Mouse (Mus musculus): Measurements from ENCODE around the gene Mbd3. TPM values are rescaled to one million over a fixed set of nuclear protein-coding genes. Genes with fewer than 3 reads are reported as not detected.
"Not testable (repeated sequence)": the region's sequence is repeated elsewhere in the genome, so short reads cannot be mapped to it uniquely, and the experiment has no call there.

Gene Mbd3
- polyA plus RNA-seq, 1 experiment from 2014 or later: 122 TPM

DNA sequence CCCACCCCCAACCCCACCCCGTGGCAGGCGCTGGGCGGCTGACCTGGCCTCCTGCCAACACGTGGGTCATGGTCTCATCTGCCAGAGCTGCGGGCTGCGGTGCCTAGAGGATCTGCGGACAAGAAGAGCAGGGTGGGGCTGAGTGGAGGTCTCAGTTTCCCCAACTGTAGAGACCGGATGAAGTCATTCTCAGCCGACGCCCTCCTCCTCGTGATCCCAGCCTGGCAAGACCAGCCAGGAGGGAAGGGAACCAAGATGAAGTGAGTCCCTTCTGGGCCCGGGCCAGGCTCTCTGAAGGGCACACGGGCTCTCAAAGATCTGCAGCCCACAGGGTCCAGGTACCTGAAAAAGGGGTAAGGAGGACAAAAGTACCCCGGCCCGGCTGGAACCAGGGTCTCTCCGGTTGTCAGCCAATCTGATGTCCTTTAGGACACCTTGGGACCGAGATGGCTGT, 51.8 kb downstream of the Mbd3 start:
- Histone ChIP-seq H3K36me3 (no peaks in the 10 kb centered on the region), H3K27me3 (peaks cover 98% of the 10 kb centered on the region), H3K9ac (peak overlapping the region; percentile 61), H3K27ac (0 out of 2 replicates have a peak overlapping the region, but pooled peaks have one; percentile 31), H3K4me3 (peak overlapping the region; percentile 52), H3K4me2 (peak overlapping the region; percentile 82), H3K4me1 (replicated peaks) (peaks cover 50% of the 10 kb centered on the region), H3K9me3 (replicated peaks) (no peaks in the 10 kb centered on the region)
- no peak for ATAC-seq (replicated peaks; ENCODE audit: insufficient number of reproducible peaks, insufficient read depth, low FRiP score, low read depth)
- 12% methylated on average over 17 of the region's 17 CpGs for whole genome bisulfite sequencing

DNA sequence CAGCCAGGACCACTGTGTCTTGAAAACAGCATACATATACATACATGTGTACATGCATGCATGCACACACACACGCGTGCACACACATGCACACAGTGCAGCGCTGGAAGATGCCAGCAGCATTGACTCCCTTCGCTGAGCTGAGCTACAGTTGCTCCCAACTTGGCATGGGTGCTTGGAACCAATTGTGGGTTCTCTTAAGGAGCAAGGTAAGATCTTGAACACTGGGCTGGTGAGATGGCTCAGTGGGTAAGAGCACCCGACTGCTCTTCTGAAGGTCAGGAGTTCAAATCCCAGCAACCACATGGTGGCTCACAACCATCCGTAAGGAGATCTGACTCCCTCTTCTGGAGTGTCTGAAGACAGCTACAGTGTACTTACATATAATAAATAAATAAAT, 53.4 kb downstream of the Mbd3 start:
- not testable (repeated sequence) for H3K4me3 ChIP-seq; ATAC-seq (replicated peaks; ENCODE audit: insufficient number of reproducible peaks, insufficient read depth, low FRiP score, low read depth); H3K9me3 ChIP-seq (replicated peaks); H3K36me3 ChIP-seq; H3K27ac ChIP-seq; H3K4me2 ChIP-seq; H3K9ac ChIP-seq
- H3K4me1 ChIP-seq (replicated peaks): peaks cover 61% of the 10 kb centered on the region
- peaks cover 98% of the 10 kb centered on the region for H3K27me3 ChIP-seq
- WGBS: 79% methylated on average over 6 of the region's 6 CpGs

GRCm38 (mm10) chr10:80345122-80345521, 54.2 kb downstream of the Mbd3 start:
- H3K27me3 ChIP-seq: peaks cover 98% of the 10 kb centered on the region
- H3K9ac ChIP-seq: no peak overlapping the region
- H3K4me3 ChIP-seq: no peak overlapping the region
- WGBS: 9% methylated on average over 16 of the region's 16 CpGs
- ATAC-seq (replicated peaks; ENCODE audit: insufficient number of reproducible peaks, insufficient read depth, low FRiP score, low read depth): no peak
- no peak overlapping the region for H3K27ac ChIP-seq
- H3K4me2 ChIP-seq: peak overlapping the region; percentile 9; the same call in 1 of the 2 replicates
- H3K4me1 ChIP-seq (replicated peaks): peaks cover 64% of the 10 kb centered on the region
- H3K36me3 ChIP-seq: no peaks in the 10 kb centered on the region
- H3K9me3 ChIP-seq (replicated peaks): no peaks in the 10 kb centered on the region

- H3K4me2 ChIP-seq: no peak overlapping the region
- 25% methylated on average over 9 of the region's 9 CpGs for WGBS
- H3K36me3 ChIP-seq: no peaks in the 10 kb centered on the region
- no peak for ATAC-seq (replicated peaks; ENCODE audit: insufficient number of reproducible peaks, insufficient read depth, low FRiP score, low read depth)
- H3K4me3 ChIP-seq: no peak overlapping the region
- H3K27ac ChIP-seq: peak overlapping the region; percentile 26; the same call in 1 of the 2 replicates
- peaks cover 92% of the 10 kb centered on the region for H3K27me3 ChIP-seq
- no peaks in the 10 kb centered on the region for H3K9me3 ChIP-seq (replicated peaks)
- no peak overlapping the region for H3K9ac ChIP-seq
- peaks cover 63% of the 10 kb centered on the region for H3K4me1 ChIP-seq (replicated peaks)
Observed at GRCm38 (mm10) chr10:80344131-80344661, 55.2 kb downstream of the Mbd3 start.

DNA sequence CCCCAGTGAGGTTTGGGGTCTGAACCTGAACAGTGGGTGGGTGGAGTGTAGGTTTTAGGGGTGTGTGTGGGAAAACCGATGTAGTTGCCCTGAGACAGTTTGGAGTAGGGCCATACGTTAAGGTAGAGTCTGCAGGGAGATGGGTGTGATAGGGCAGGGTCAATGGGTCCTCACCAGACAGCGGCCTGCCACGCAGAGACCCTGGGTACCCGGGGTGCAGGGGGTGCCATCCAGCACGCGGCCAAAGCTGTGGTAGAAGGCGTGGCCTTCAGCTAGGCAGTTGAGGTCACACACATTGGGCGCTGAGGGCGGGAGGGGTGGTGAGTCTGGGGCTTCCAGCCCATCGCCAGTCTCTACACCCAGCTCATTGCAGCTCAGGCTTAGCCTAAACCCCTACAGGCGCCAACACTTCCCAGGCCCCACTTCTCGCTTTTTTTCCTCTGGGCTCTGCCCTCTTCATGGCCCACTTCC, 55.9 kb downstream of the Mbd3 start:
- Histone ChIP-seq H3K9ac (no peak overlapping the region), H3K4me1 (replicated peaks) (peaks cover 55% of the 10 kb centered on the region)
- WGBS: 39% methylated on average over 13 of the region's 13 CpGs

DNA sequence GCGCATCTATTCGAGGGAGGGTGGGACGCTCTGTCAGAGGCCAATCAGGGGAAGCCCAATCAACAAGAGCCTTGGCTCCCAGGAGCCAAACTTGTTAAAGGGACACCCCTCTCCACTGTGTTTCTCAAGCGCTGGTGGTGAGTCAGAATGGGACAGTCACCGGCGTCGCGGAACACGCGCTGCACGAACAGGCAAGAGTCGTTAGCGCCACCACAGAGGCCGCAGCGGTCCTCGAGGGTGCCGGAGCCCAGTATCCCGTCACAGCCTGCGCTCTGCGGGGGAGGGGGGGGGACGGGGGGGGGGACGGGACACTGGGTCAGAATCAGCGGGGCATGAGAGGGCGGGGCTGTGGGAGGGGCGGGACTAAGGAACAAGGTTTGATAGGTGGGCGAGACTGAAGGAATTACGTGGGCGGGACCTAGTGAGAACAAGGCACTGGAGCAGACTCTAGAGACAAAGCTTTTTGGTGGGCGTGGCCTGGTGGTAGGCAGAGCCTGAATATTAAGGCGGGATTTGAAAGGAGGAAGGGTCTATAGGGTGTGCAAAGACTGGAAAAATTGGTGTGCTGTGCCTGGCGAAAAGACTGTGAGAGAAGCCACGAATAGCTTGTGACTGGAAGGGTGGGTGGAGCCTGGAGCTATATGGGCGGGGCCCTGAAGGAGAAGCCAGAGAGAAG, 56.5 kb downstream of the Mbd3 start:
- H3K4me1 ChIP-seq (replicated peaks): peaks cover 50% of the 10 kb centered on the region
- peak; percentile 45 for ATAC-seq (replicated peaks; ENCODE audit: insufficient number of reproducible peaks, insufficient read depth, low FRiP score, low read depth)
- H3K27me3 ChIP-seq: peaks cover 80% of the 10 kb centered on the region
- WGBS: 1% methylated on average over 27 of the region's 33 CpGs
- H3K27ac ChIP-seq: 0 out of 2 replicates have a peak overlapping the region, but pooled peaks have one; percentile 12
- peak overlapping the region; percentile 40 for H3K4me3 ChIP-seq
- H3K4me2 ChIP-seq: peak overlapping the region; percentile 58
- peak overlapping the region; percentile 39; the same call in 1 of the 2 replicates for H3K9ac ChIP-seq
- H3K9me3 ChIP-seq (replicated peaks): no peaks in the 10 kb centered on the region
- H3K36me3 ChIP-seq: no peaks in the 10 kb centered on the region

More for the DNA sequence above, 55.9 kb downstream of the Mbd3 start:
- H3K27ac ChIP-seq: no peak overlapping the region
- H3K4me2 ChIP-seq: peak overlapping the region; percentile 58
- no peaks in the 10 kb centered on the region for H3K9me3 ChIP-seq (replicated peaks)
- ATAC-seq (replicated peaks; ENCODE audit: insufficient number of reproducible peaks, insufficient read depth, low FRiP score, low read depth): 0 out of 2 replicates have a peak, but pooled peaks have one; percentile 1
- peak overlapping the region; percentile 40 for H3K4me3 ChIP-seq
- H3K27me3 ChIP-seq: peaks cover 84% of the 10 kb centered on the region
- H3K36me3 ChIP-seq: no peaks in the 10 kb centered on the region

Small RNAs within 50 kb of the gene (microRNA-seq; reads per million reads assigned to microRNA genes)
- gene Gm22721: not detected

Other genes starting within 250 kb of the Mbd3 start
- 86.7 and 90.2 TPM in 2 replicates for gene Cirbp, start 233.6 kb downstream of the Mbd3 start, polyA plus RNA-seq (2015; fragmentation: Nextera tagmentation; extraction: Ambion mirVana)
- gene 1600002K03Rik, start 226.6 kb downstream of the Mbd3 start, polyA plus RNA-seq (2015; fragmentation: Nextera tagmentation; extraction: Ambion mirVana): 7.7 and 9.1 TPM in 2 replicates
- 8.6 and 9.7 TPM in 2 replicates for gene Efna2, start 220.1 kb downstream of the Mbd3 start, polyA plus RNA-seq (2015; fragmentation: Nextera tagmentation; extraction: Ambion mirVana)
- gene Mum1, start 173.1 kb downstream of the Mbd3 start, polyA plus RNA-seq (2015; fragmentation: Nextera tagmentation; extraction: Ambion mirVana): 32.7 and 40.5 TPM in 2 replicates
- 553 and 586 TPM in 2 replicates for gene Ndufs7, start 150.4 kb downstream of the Mbd3 start, polyA plus RNA-seq (2015; fragmentation: Nextera tagmentation; extraction: Ambion mirVana)
- 47.7 and 52.9 TPM in 2 replicates for gene Gamt, start 138.5 kb downstream of the Mbd3 start, polyA plus RNA-seq (2015; fragmentation: Nextera tagmentation; extraction: Ambion mirVana)
- 31.5 and 40.0 TPM in 2 replicates for gene Dazap1, start 138.1 kb downstream of the Mbd3 start, polyA plus RNA-seq (2015; fragmentation: Nextera tagmentation; extraction: Ambion mirVana)
- 525 and 544 TPM in 2 replicates for gene Rps15, start 107.1 kb downstream of the Mbd3 start, polyA plus RNA-seq (2015; fragmentation: Nextera tagmentation; extraction: Ambion mirVana)
- 0.96 and 2.1 TPM in 2 replicates for gene Apc2, start 103.6 kb downstream of the Mbd3 start, polyA plus RNA-seq (2015; fragmentation: Nextera tagmentation; extraction: Ambion mirVana)
- gene 2310011J03Rik, start 79.0 kb downstream of the Mbd3 start, polyA plus RNA-seq (2015; fragmentation: Nextera tagmentation; extraction: Ambion mirVana): 32.4 and 36.8 TPM in 2 replicates
- gene Pcsk4, start 70.1 kb downstream of the Mbd3 start, polyA plus RNA-seq (2015; fragmentation: Nextera tagmentation; extraction: Ambion mirVana): 1.3 and 1.5 TPM in 2 replicates
- 1.6 and 3.4 TPM in 2 replicates for gene Reep6, start 69.6 kb downstream of the Mbd3 start, polyA plus RNA-seq (2015; fragmentation: Nextera tagmentation; extraction: Ambion mirVana)
- 10.9 and 12.7 TPM in 2 replicates for gene Adamtsl5, start 51.1 kb downstream of the Mbd3 start, polyA plus RNA-seq (2015; fragmentation: Nextera tagmentation; extraction: Ambion mirVana)
- gene Plk5, start 43.1 kb downstream of the Mbd3 start, polyA plus RNA-seq (2015; fragmentation: Nextera tagmentation; extraction: Ambion mirVana): 0.06 and 0.09 TPM in 2 replicates
- gene Mex3d, start 11.9 kb downstream of the Mbd3 start, polyA plus RNA-seq (2015; fragmentation: Nextera tagmentation; extraction: Ambion mirVana): 4.8 and 5.2 TPM in 2 replicates
- 1,499 and 1,535 TPM in 2 replicates for gene Uqcr11, start 7.3 kb upstream of the Mbd3 start, polyA plus RNA-seq (2015; fragmentation: Nextera tagmentation; extraction: Ambion mirVana)
- 41.3 and 67.2 TPM in 2 replicates for gene Tcf3, start 34.1 kb upstream of the Mbd3 start, polyA plus RNA-seq (2015; fragmentation: Nextera tagmentation; extraction: Ambion mirVana)
- not detected in 2 replicates for gene Onecut3, start 95.3 kb upstream of the Mbd3 start, polyA plus RNA-seq (2015; fragmentation: Nextera tagmentation; extraction: Ambion mirVana)
- 0.05 and 0.06 TPM in 2 replicates for gene Atp8b3, start 139.6 kb upstream of the Mbd3 start, polyA plus RNA-seq (2015; fragmentation: Nextera tagmentation; extraction: Ambion mirVana)
- 13.6 and 20.2 TPM in 2 replicates for gene Rexo1, start 162.0 kb upstream of the Mbd3 start, polyA plus RNA-seq (2015; fragmentation: Nextera tagmentation; extraction: Ambion mirVana)
- gene Klf16, start 177.8 kb upstream of the Mbd3 start, polyA plus RNA-seq (2015; fragmentation: Nextera tagmentation; extraction: Ambion mirVana): 4.7 and 6.4 TPM in 2 replicates
- gene Abhd17a, start 190.8 kb upstream of the Mbd3 start, polyA plus RNA-seq (2015; fragmentation: Nextera tagmentation; extraction: Ambion mirVana): 84.2 and 110 TPM in 2 replicates
- gene Scamp4, start 203.3 kb upstream of the Mbd3 start, polyA plus RNA-seq (2015; fragmentation: Nextera tagmentation; extraction: Ambion mirVana): 55.9 and 71.6 TPM in 2 replicates
- gene Adat3, start 203.3 kb upstream of the Mbd3 start, polyA plus RNA-seq (2015; fragmentation: Nextera tagmentation; extraction: Ambion mirVana): 3.0 and 3.9 TPM in 2 replicates
- gene Gm49322, start 206.5 kb upstream of the Mbd3 start, polyA plus RNA-seq (2015; fragmentation: Nextera tagmentation; extraction: Ambion mirVana): 1.2 and 2.7 TPM in 2 replicates
- 78.2 and 112 TPM in 2 replicates for gene Csnk1g2, start 223.3 kb upstream of the Mbd3 start, polyA plus RNA-seq (2015; fragmentation: Nextera tagmentation; extraction: Ambion mirVana)